Mouse (Mus musculus) adrenal gland (tissue): ENCODE measurements around the gene Thbs3.
"Not testable (repeated sequence)": the region's sequence is repeated elsewhere in the genome, so short reads cannot be mapped to it uniquely, and the experiment has no call there.

Source experiments
- intact Hi-C: fragments of 180-260 bp; cut with DNase I; formaldehyde crosslinking; loops from one replicate; pipeline ENCODE4 v1.15.1; 2025

The Thbs3 gene

GRCm38 (mm10) chr3:89195979-89196877 is 18.8 kb upstream of the Thbs3 start:
- intact Hi-C loops, result no loop called here

GRCm38 (mm10) chr3:89199839-89200238 is 15.1 kb upstream of the Thbs3 start:
- intact Hi-C loops, result loop anchor here (2.0 kb wide), 1 partner anchor 13 kb away; no protein-coding TSS in a partner anchor

- intact Hi-C loops, result no loop called here
Measured at GRCm38 (mm10) chr3:89202253-89203141, 12.5 kb upstream of the Thbs3 start, which contains the start of gene Gba. Gba (plus strand) TSS chr3:89202928.

GRCm38 (mm10) chr3:89203142-89203514 is 11.9 kb upstream of the Thbs3 start:
- intact Hi-C loops, result no loop called here

GRCm38 (mm10) chr3:89206079-89206478 is 8.9 kb upstream of the Thbs3 start:
- intact Hi-C loops, result no loop called here

GRCm38 (mm10) chr3:89206695-89207094 is 8.3 kb upstream of the Thbs3 start:
- intact Hi-C loops, result no loop called here

GRCm38 (mm10) chr3:89208075-89208657 is 6.8 kb upstream of the Thbs3 start:
- intact Hi-C loops, result no loop called here

GRCm38 (mm10) chr3:89208736-89209135 is 6.2 kb upstream of the Thbs3 start:
- intact Hi-C loops, result no loop called here

GRCm38 (mm10) chr3:89209731-89210130 is 5.2 kb upstream of the Thbs3 start:
- intact Hi-C loops, result no loop called here

- intact Hi-C loops, result no loop called here
Measured at GRCm38 (mm10) chr3:89210162-89210561, 4.8 kb upstream of the Thbs3 start.

GRCm38 (mm10) chr3:89210731-89211130 is 4.2 kb upstream of the Thbs3 start:
- intact Hi-C loops, result no loop called here

- intact Hi-C loops, result loop anchor here (2.0 kb wide), 1 partner anchor 15 kb away; no protein-coding TSS in a partner anchor
Measured at GRCm38 (mm10) chr3:89213803-89214530, 1.0 kb upstream of the Thbs3 start.

- intact Hi-C loops, result no loop called here
Measured at GRCm38 (mm10) chr3:89215853-89216252, 873 bp downstream of the Thbs3 start.

- intact Hi-C loops, result not testable (repeated sequence)
Measured at GRCm38 (mm10) chr3:89216407-89216806, 1.4 kb downstream of the Thbs3 start.

- intact Hi-C loops, result no loop called here
Measured at GRCm38 (mm10) chr3:89218271-89218670, 3.3 kb downstream of the Thbs3 start.

- intact Hi-C loops, result no loop called here
Measured at GRCm38 (mm10) chr3:89219546-89219945, 4.6 kb downstream of the Thbs3 start.

GRCm38 (mm10) chr3:89221167-89221566 is 6.2 kb downstream of the Thbs3 start:
- intact Hi-C loops, result no loop called here

GRCm38 (mm10) chr3:89224796-89225195 is 9.8 kb downstream of the Thbs3 start:
- intact Hi-C loops, result no loop called here

- intact Hi-C loops, result no loop called here
Measured at GRCm38 (mm10) chr3:89225321-89225815, 10.4 kb downstream of the Thbs3 start.

- intact Hi-C loops, result no loop called here
Measured at GRCm38 (mm10) chr3:89225918-89226317, 10.9 kb downstream of the Thbs3 start.

GRCm38 (mm10) chr3:89226361-89226760 is 11.4 kb downstream of the Thbs3 start:
- intact Hi-C loops, result no loop called here
